Mouse (Mus musculus) olfactory bulb, adult 2 months (tissue): Measurements from ENCODE around the gene Smarce1. TPM values are rescaled to one million over a fixed set of nuclear protein-coding genes. Genes with fewer than 3 reads are reported as not detected.

Experiments
- H3K27ac ChIP-seq: fragments of 200-500 bp; 2 replicates; pipeline ENCODE4 v1.5.1; 2012; ENCODE audit warnings: low read depth, low read length; ENCODE audit not compliant: insufficient read depth
- H3K4me1 ChIP-seq: fragments of 200-500 bp; 2 replicates; pipeline ENCODE4 v1.6.1; 2012; ENCODE audit warnings: low read length; ENCODE audit not compliant: control insufficient read depth, insufficient read depth
- H3K4me3 ChIP-seq: fragments of 200-500 bp; 2 replicates; pipeline ENCODE4 v1.5.1; 2012; ENCODE audit warnings: mild to moderate bottlenecking, low read depth, low read length, moderate library complexity; ENCODE audit not compliant: insufficient read depth
- CTCF ChIP-seq: fragments of 200-500 bp; IDR thresholded peaks from 2 replicates; pipeline ENCODE4 v1.5.1; 2012; ENCODE audit warnings: low read depth, mild to moderate bottlenecking, low read length, moderate library complexity; ENCODE audit not compliant: insufficient read depth
- POLR2A ChIP-seq: fragments of 200-500 bp; IDR thresholded peaks from 2 replicates; pipeline ENCODE4 v1.6.1; 2012; ENCODE audit warnings: mild to moderate bottlenecking, low read depth, low read length, moderate library complexity; ENCODE audit not compliant: insufficient read depth
- WGBS: fragments of 180-500 bp; shearing (Covaris S2); methylation state at CpG from one replicate; pipeline ENCODE4 v1.1.7; 2018; 5-methylcytosine and 5-hydroxymethylcytosine counted together
- polyA plus RNA-seq: library from polyadenylated mRNA; stranded (reverse); fragments of >200 nt; gene quantifications from 2 replicates; pipeline ENCODE4 v1.2.4, GENCODE M21; 2012; ENCODE audit warnings: low replicate concordance; ENCODE audit not compliant: missing spikeins, insufficient read depth, insufficient read length

Gene Smarce1
- polyA plus RNA-seq, 1 experiment, result 488 TPM

DNA sequence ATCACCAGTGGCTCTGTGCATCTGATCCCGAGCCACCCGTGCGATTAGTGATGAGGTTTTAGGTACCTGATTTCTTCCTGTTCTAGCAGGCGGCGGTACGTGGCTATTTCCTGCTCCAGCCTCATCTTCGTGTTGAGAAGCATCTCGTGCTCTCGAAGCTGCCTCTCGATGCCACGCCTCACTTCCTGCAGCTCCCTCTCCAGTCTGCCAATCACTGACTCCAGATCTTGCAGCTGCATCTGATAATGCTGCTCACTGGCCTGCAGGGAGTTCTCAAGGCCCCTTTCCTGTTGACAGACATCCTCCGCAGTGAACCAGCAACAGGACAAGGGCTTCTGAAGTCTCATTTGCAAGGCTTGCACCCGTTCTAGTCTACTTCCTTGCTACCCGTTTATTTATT is 7.7 kb upstream of the Smarce1 start:
- Histone ChIP-seq H3K27ac (no peak overlapping the region), H3K4me3 (no peak overlapping the region), H3K4me1 (no peaks in the 10 kb centered on the region)
- 77% methylated on average over 14 of the region's 14 CpGs for WGBS
- no peak for TF ChIP-seq CTCF
- TF ChIP-seq POLR2A, result no peak

DNA sequence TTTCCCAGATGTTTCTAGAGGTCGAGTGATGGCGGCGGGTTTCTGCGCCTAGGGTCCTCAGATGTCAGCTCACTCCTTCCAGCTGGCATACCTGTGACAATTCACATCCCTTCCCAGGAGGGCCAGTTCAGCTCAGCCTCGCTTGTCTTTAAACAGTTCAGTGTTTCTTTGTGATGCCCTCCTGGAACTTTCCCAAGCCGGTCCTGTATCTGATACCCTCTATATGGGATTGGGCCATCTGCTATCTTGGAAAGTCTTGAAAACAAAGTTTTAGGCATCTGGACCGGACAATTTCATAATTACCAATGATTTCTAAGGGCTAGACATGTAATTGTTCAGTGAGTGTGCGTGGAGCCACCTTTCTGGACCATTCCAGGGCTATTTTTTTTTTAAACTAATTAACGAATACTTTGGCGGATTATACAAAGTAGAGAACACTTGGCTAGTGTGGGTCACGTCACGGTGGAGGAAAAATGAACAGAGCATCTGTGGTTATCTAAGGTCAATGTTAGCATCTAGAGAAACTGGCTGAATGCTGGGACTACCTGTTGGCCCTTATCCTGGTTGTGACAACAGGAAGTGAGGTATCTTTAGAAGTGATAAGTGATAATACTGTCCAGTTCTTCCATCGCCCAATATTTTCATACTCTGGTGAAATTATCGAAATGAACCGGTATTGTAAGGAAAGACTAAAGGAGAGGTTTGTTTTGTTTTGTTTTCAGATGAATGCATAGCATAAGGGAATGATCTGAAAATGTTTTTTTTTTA is 416 bp upstream of the Smarce1 start:
- peak overlapping the region; percentile 91 for H3K4me3 ChIP-seq
- TF ChIP-seq CTCF, result no peak
- no peak for TF ChIP-seq POLR2A
- WGBS, result 17% methylated on average over 15 of the region's 15 CpGs
- H3K27ac ChIP-seq, result peak overlapping the region; percentile 92
- peaks cover 2% of the 10 kb centered on the region; the same call in 1 of the 2 replicates for H3K4me1 ChIP-seq

DNA sequence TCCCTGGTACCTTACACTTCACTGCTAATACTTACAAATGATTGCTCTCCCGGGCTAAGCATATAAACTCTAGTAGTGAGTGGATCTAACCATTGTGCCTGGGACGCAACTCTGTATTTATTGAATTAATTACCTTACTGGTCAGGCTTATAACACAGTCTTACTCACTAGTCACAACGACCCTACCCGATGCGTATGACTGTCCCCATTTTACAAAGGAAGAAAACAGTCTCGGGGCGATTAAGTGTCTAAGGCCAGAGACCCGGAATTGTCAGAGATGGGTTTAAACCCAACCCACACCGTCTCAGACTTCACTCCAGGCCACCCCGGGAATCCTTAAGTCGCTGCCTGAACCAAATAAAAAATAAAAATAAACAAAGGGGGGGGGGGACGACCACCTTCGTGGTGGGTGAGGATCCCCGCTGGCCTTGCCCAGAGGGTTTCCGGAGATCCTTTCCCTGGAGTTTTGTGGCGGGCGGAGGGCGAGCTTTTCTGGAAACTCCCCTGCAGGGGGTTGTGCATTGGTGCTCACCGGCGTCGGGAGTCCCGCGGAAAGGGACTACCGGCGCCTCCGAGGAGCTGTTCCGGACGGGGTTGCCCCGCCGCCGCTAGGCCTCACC is 1.1 kb downstream of the Smarce1 start:
- Histone ChIP-seq H3K27ac (peak overlapping the region; percentile 92; the same call in 1 of the 2 replicates), H3K4me3 (peak overlapping the region; percentile 91), H3K4me1 (peaks cover 2% of the 10 kb centered on the region; the same call in 1 of the 2 replicates)
- no peak for TF ChIP-seq POLR2A
- no peak for TF ChIP-seq CTCF
- under 1% methylated on average over 31 of the region's 31 CpGs for WGBS

DNA sequence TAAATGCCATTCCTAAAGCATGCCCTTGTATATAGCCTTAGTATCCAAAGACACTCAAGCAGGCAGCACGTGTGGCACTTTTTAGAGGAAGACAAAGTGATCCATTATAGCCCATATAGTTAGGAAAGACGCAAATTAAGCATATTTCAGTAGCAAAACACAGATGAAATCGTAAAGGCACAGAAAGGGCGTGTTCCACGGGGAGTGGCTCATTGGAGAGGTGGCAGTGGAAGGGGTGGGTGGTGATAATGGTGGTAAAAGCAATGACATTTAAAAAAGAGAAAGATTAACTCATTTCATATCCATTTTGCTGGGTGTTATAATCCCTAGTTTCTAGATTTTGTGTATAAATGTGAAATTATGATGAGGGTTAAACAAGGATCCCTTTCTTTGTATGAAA is 4.5 kb downstream of the Smarce1 start:
- no peaks in the 10 kb centered on the region for H3K4me1 ChIP-seq
- WGBS, result 83% methylated on average over 5 of the region's 5 CpGs
- no peak overlapping the region for H3K27ac ChIP-seq
- no peak overlapping the region for H3K4me3 ChIP-seq
- TF ChIP-seq CTCF (no peak), POLR2A (no peak)

DNA sequence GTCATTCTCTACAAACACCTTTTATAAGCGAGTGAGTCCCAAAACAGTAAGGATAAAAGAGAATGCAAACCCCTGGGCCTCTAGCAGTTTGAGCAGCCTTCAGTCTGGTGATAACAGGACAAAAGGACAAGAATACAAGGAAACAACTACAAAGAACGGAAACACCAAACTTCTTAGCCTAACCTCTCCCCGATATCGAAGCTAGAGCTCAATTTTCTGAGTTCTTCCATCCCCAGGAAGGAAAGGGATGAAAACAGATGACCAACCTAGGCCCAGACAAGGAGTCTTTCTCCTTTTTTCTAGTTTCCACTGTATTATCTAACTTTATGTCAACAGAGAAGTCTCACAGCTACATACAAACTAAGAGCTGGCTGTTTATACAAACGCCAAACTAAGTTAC is 7.5 kb downstream of the Smarce1 start:
- WGBS, result 83% methylated on average over 5 of the region's 5 CpGs

DNA sequence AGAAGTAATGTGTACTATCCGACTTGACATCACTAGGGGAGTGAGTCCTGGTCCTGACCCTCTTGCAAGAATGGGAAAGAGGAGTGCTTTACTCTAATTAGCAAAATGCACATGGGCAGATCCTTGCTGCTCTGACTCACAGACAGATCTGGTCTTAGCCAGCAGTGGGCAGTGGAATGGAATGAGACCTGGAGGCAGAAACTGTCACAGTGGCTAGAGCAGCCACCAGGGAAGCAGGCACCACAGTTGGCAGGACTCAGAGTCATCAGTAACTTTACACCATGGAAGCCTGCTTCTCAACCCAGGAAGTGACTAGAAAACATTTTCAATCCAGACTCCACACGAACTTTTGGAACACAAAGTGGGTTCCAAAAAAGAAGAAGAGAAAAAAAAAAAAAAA is 9.0 kb downstream of the Smarce1 start:
- no peak overlapping the region for H3K4me3 ChIP-seq
- H3K27ac ChIP-seq, result no peak overlapping the region
- WGBS, result 43% methylated on average over 2 of the region's 2 CpGs
- H3K4me1 ChIP-seq, result no peaks in the 10 kb centered on the region
- TF ChIP-seq POLR2A (no peak), CTCF (no peak)

More for the DNA sequence above, 7.5 kb downstream of the Smarce1 start:
- H3K4me1 ChIP-seq, result no peaks in the 10 kb centered on the region
- TF ChIP-seq POLR2A (no peak), CTCF (no peak)
- H3K4me3 ChIP-seq, result no peak overlapping the region
- H3K27ac ChIP-seq, result no peak overlapping the region

DNA sequence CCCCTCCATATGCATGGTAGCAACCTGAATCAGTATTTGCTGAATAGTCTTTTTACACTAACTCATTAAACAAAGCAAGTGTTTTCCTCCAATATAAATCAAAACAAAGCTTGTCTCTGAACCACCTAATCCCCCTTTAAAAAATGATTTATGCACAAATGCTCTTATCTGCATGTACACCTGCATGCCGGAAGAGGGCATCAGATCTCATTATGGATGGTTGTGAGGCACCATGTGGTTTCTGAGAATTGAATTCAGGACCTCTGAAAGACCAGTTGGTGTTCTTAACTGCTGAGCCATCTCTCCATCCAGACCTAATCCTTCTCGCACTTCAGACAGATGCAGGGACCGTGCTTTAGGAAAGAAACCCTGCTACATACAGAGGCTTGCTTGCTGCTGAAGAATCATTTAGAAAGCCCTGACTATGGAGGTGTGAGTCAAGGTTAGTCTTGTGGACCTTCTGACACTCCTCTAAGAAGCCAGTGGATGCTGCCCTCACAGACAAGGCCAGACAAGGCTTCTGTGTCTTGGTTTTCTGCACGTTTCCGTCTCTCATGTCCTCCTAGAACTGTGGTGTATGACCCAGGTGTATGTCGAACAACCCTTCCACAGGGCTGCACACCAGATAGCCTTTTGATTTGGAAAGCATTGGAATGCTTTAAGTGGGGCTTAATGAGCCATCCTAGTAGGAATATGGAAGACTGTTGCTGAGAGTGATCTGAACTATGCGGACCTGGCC is 13.4 kb downstream of the Smarce1 start:
- H3K27ac ChIP-seq, result no peak overlapping the region
- no peak for TF ChIP-seq CTCF
- TF ChIP-seq POLR2A, result no peak
- 84% methylated on average over 7 of the region's 7 CpGs for WGBS
- no peaks in the 10 kb centered on the region for H3K4me1 ChIP-seq
- no peak overlapping the region for H3K4me3 ChIP-seq

DNA sequence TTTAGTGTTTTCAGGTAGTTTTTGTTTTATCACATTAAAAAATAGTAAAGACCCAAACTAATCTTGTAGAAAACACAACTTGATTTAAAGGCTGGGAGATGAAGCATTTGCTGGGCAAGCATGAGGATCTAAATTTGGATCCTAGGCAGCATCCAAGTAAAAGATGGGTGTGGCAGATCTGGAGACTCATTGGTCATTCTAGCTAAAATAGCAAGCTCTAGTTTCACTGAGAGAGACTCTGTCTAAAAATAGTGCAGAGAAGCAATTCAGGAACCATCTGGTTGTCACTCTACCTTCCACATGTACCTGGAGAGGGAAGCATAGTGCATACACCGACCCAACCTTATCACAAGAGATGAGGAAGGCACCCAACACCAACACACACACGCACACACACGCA is 14.6 kb downstream of the Smarce1 start:
- 92% methylated on average over 3 of the region's 3 CpGs for WGBS
- no peak overlapping the region for H3K4me3 ChIP-seq
- H3K4me1 ChIP-seq, result no peaks in the 10 kb centered on the region
- no peak overlapping the region for H3K27ac ChIP-seq
- no peak for TF ChIP-seq CTCF
- TF ChIP-seq POLR2A, result no peak

DNA sequence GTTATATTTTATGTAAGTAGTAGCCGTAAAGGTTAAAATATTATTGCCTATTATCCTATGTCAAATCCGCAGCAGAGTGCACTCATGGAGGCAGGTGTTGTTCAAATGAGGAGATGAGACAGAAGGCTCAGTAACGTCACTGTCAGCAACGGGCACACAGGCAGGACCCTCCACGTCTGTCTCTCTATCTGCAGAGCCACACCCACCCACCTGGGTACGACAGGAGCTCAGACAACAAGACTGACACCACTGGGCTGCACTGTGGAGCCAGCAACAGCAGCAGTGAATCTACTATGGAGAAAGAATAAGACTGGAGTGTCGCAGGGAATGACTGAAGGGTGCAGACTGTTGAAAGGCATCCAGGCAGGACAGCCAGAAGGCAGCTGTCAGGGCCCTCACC is 18.1 kb downstream of the Smarce1 start:
- no peaks in the 10 kb centered on the region for H3K4me1 ChIP-seq
- TF ChIP-seq POLR2A, result no peak
- no peak for TF ChIP-seq CTCF
- no peak overlapping the region for H3K27ac ChIP-seq
- H3K4me3 ChIP-seq, result no peak overlapping the region
- 85% methylated on average over 7 of the region's 7 CpGs for WGBS
